Mouse (Mus musculus) common myeloid progenitor, adult 5-6 weeks (primary cell): ENCODE results near the gene Gstt3. TPM values are rescaled to one million over a fixed set of nuclear protein-coding genes. Genes with fewer than 3 reads are reported as not detected.
A peak's percentile ranks its signal among the peaks of the same experiment; 100 is the strongest.

Experiments
- ATAC-seq: replicated peaks from 2 replicates; pipeline ENCODE4 v1.8.0; 2016; ENCODE audit warnings: low read depth, mild to moderate bottlenecking, moderate TSS enrichment, inconsistent platforms; ENCODE audit not compliant: poor library complexity, severe bottlenecking
- total RNA-seq: library from RNA; stranded (forward); fragments of 200-1000, 187-1606 nt; gene quantifications from 2 replicates; pipeline ENCODE4 v1.2.3, GENCODE M21; 2017

The Gstt3 gene
- total RNA-seq: 2.3 and 7.5 TPM in 2 replicates

- ATAC-seq: peak; percentile 91
Measured at GRCm38 (mm10) chr10:75780769-75781578, at the start of gene Gstt3, which contains the start of gene Gm20441. TSS of gene Gstt3 (minus strand) at chr10:75781414. TSS of gene Gm20441 (minus strand) at chr10:75780954.

- no peak for ATAC-seq
Measured at GRCm38 (mm10) chr10:75830275-75830670, 49.1 kb upstream of the Gstt3 start.

- ATAC-seq: no peak
Measured at GRCm38 (mm10) chr10:75829529-75830274, 48.5 kb upstream of the Gstt3 start.

GRCm38 (mm10) chr10:75828500-75828931, 47.3 kb upstream of the Gstt3 start:
- peak; percentile 59 for ATAC-seq

GRCm38 (mm10) chr10:75827668-75828360, 46.6 kb upstream of the Gstt3 start:
- ATAC-seq: 0 out of 2 replicates have a peak, but pooled peaks have one; percentile 25

- no peak for ATAC-seq
Measured at GRCm38 (mm10) chr10:75824530-75824929, 43.3 kb upstream of the Gstt3 start.

GRCm38 (mm10) chr10:75823782-75824181, 42.6 kb upstream of the Gstt3 start:
- ATAC-seq: no peak

- no peak for ATAC-seq
Measured at GRCm38 (mm10) chr10:75822443-75822842, 41.2 kb upstream of the Gstt3 start, which contains the start of gene Gstt4. TSS of gene Gstt4 (minus strand) at chr10:75822543.

GRCm38 (mm10) chr10:75819882-75820281, 38.7 kb upstream of the Gstt3 start:
- ATAC-seq: no peak

GRCm38 (mm10) chr10:75818641-75819040, 37.4 kb upstream of the Gstt3 start:
- ATAC-seq: no peak

- no peak for ATAC-seq
Measured at GRCm38 (mm10) chr10:75804217-75804616, 23.0 kb upstream of the Gstt3 start.

- peak; percentile 79 for ATAC-seq
Measured at GRCm38 (mm10) chr10:75798176-75798696, 17.0 kb upstream of the Gstt3 start, which contains the start of gene Gstt1. TSS of gene Gstt1 (minus strand) at chr10:75798584.

GRCm38 (mm10) chr10:75797619-75798175, 16.5 kb upstream of the Gstt3 start:
- ATAC-seq: peak; percentile 76

- no peak for ATAC-seq
Measured at GRCm38 (mm10) chr10:75796731-75797516, 15.7 kb upstream of the Gstt3 start.

GRCm38 (mm10) chr10:75794880-75795279, 13.7 kb upstream of the Gstt3 start:
- no peak for ATAC-seq

GRCm38 (mm10) chr10:75790773-75791172, 9.6 kb upstream of the Gstt3 start:
- peak; percentile 81 for ATAC-seq

- no peak for ATAC-seq
Measured at GRCm38 (mm10) chr10:75789841-75790240, 8.6 kb upstream of the Gstt3 start.

- no peak for ATAC-seq
Measured at GRCm38 (mm10) chr10:75789081-75789735, 8.0 kb upstream of the Gstt3 start.
